Mouse (Mus musculus) cerebellum, adult 2 months (tissue): ENCODE data around the gene Ppp1r14d. TPM values are rescaled to one million over a fixed set of nuclear protein-coding genes. Genes with fewer than 3 reads are reported as not detected.

Source experiments
- DNase-seq, 2 experiments: peaks; one replicate each; pipeline ENCODE4 v3.0.0; 2021
- H3K27ac ChIP-seq: fragments of 200-500 bp; 2 replicates; pipeline ENCODE4 v1.5.1; 2012; ENCODE audit warnings: low read length, control low read depth, inconsistent platforms; ENCODE audit not compliant: insufficient read depth
- H3K27me3 ChIP-seq: fragments of 200-500 bp; 2 replicates; pipeline ENCODE4 v1.6.1; 2012; ENCODE audit warnings: inconsistent platforms, mild to moderate bottlenecking, low read length, moderate library complexity; ENCODE audit not compliant: control insufficient read depth, insufficient read depth
- H3K4me1 ChIP-seq: fragments of 200-500 bp; 2 replicates; pipeline ENCODE4 v1.6.1; 2011; ENCODE audit warnings: low read length; ENCODE audit not compliant: control insufficient read depth, insufficient read depth
- H3K4me3 ChIP-seq: fragments of 200-500 bp; replicated peaks from 2 replicates; pipeline ENCODE3; 2011; ENCODE audit warnings: mild to moderate bottlenecking, low read depth, low read length, control low read depth; ENCODE audit not compliant: insufficient read depth
- CTCF ChIP-seq: fragments of 200-500 bp; IDR thresholded peaks from 2 replicates; pipeline ENCODE4 v1.5.1; 2011; ENCODE audit warnings: low read depth, mild to moderate bottlenecking, control low read depth, low read length, moderate library complexity, borderline replicate concordance; ENCODE audit not compliant: insufficient read depth
- POLR2A ChIP-seq: fragments of 200-500 bp; IDR thresholded peaks from 2 replicates; pipeline ENCODE4 v1.6.1; 2011; ENCODE audit warnings: low read length, control low read depth, borderline replicate concordance; ENCODE audit not compliant: insufficient read depth
- WGBS: fragments of 180-500 bp; shearing (Covaris S2); methylation state at CpG from one replicate; pipeline ENCODE4 v1.1.7; 2018; 5-methylcytosine and 5-hydroxymethylcytosine counted together
- polyA plus RNA-seq: library from polyadenylated mRNA; depleted of rRNA; stranded (reverse); fragments of >200 nt; gene quantifications from 2 replicates; pipeline ENCODE4 v1.2.3, GENCODE M21; 2012

Ppp1r14d gene
- polyA plus RNA-seq, 1 experiment, result not detected

- no peak overlapping the region for H3K4me3 ChIP-seq
- no peaks in the 10 kb centered on the region for H3K27me3 ChIP-seq
- no peak overlapping the region for H3K27ac ChIP-seq
- no peaks in the 10 kb centered on the region; the same call in 1 of the 2 replicates for H3K4me1 ChIP-seq
- no peak for DNase-seq
- TF ChIP-seq POLR2A, result no peak
- TF ChIP-seq CTCF, result no peak
- WGBS, result 72% methylated on average over 4 of the region's 4 CpGs
Observed at GRCm38 (mm10) chr2:119196316-119197108, 33.2 kb downstream of the Ppp1r14d start.

- Histone ChIP-seq H3K27me3 (no peaks in the 10 kb centered on the region), H3K4me3 (no peak overlapping the region), H3K27ac (no peak overlapping the region), H3K4me1 (peaks cover under 1% of the 10 kb centered on the region; the same call in 1 of the 2 replicates)
- peak; percentile 30 to 38 for DNase-seq
- 30% methylated on average over 5 of the region's 5 CpGs for WGBS
- TF ChIP-seq CTCF (no peak), POLR2A (no peak)
Observed at GRCm38 (mm10) chr2:119194140-119194539, 35.6 kb downstream of the Ppp1r14d start.

DNA sequence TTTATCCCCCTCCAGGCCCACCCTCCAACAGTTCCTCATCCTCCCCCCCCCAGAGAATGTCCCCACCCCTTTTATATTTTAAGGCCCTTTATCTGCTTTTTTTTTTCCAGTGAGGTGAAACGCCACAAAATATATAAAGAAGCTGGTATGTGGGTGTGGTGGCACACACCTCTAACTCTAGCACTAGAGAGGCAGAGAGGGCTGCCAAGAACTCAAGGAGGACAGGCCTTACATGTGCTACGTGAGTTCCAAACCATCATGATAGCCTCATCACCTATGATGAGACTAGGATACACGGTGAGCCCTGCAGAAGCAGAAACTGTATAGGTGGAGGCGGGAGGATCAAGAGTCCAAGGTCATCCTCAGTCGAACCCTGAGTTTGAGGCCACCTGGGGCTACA, 38.7 kb downstream of the Ppp1r14d start:
- 0 out of 2 replicates have a peak, but pooled peaks cover 2% of the 10 kb centered on the region for H3K4me1 ChIP-seq
- TF ChIP-seq CTCF, result no peak
- H3K27ac ChIP-seq, result no peak overlapping the region
- no peak overlapping the region for H3K4me3 ChIP-seq
- 79% methylated on average over 5 of the region's 5 CpGs for WGBS
- no peaks in the 10 kb centered on the region for H3K27me3 ChIP-seq
- DNase-seq, result no peak

- WGBS, result under 1% methylated on average over 15 of the region's 15 CpGs
- Histone ChIP-seq H3K27ac (no peak overlapping the region), H3K4me1 (0 out of 2 replicates have a peak, but pooled peaks cover 2% of the 10 kb centered on the region), H3K4me3 (peak overlapping the region; percentile 54), H3K27me3 (no peaks in the 10 kb centered on the region)
- TF ChIP-seq POLR2A (no peak), CTCF (peak; percentile 87)
- peak; percentile 88 to 94 for DNase-seq
Observed at GRCm38 (mm10) chr2:119189029-119189710, 40.5 kb downstream of the Ppp1r14d start.

DNA sequence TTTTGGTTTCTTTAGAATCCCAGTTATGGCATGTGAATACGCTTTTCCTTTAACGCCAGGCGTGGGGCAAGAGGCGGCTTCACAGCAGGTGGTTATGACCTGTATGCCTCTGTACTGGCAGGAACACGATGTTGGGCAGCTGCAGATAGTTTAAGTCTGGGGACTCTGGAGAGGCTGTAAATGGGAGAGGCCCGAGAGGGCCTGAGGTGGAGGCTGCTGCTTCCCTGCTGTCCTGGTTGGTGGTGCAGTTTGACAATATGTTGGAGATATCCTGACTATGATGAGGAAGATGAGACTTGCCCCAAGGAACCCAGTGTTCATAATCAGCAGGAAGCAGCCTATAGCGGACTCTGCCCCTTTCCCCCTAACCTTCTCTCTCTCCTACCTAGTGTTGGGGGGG, 46.8 kb downstream of the Ppp1r14d start:
- Histone ChIP-seq H3K27me3 (no peaks in the 10 kb centered on the region), H3K4me1 (no peaks in the 10 kb centered on the region), H3K4me3 (no peak overlapping the region), H3K27ac (no peak overlapping the region)
- 66% methylated on average over 7 of the region's 7 CpGs for WGBS
- DNase-seq, result no peak
- TF ChIP-seq POLR2A, result no peak
- no peak for TF ChIP-seq CTCF

- 92% methylated on average over 5 of the region's 5 CpGs for WGBS
- H3K4me1 ChIP-seq, result no peaks in the 10 kb centered on the region
- H3K4me3 ChIP-seq, result no peak overlapping the region
- no peak for TF ChIP-seq POLR2A
- no peak for TF ChIP-seq CTCF
- no peaks in the 10 kb centered on the region for H3K27me3 ChIP-seq
- no peak overlapping the region for H3K27ac ChIP-seq
- no peak for DNase-seq
Observed at GRCm38 (mm10) chr2:119177384-119177939, 52.2 kb downstream of the Ppp1r14d start.

DNA sequence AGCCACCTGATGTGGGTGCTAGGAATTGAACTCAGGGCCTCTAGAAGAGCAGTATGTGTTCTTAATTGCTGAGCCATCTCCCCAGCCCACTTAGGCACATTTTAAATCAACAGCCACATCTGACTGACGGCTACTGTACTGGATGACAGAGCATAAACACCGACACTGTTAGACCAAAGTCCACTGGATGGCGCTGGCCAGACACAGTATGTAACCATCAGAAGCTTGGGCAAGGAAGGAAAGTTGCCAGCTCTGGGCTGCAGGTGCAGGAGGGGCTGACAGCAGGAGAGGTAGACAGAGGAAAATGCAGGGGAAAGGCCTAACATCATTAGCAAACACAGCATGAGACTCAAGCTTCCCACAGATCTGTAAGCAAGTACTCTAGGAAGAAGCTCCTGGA, 52.9 kb downstream of the Ppp1r14d start:
- TF ChIP-seq POLR2A (no peak), CTCF (no peak)
- DNase-seq, result no peak
- WGBS, result 59% methylated on average over 3 of the region's 3 CpGs

DNA sequence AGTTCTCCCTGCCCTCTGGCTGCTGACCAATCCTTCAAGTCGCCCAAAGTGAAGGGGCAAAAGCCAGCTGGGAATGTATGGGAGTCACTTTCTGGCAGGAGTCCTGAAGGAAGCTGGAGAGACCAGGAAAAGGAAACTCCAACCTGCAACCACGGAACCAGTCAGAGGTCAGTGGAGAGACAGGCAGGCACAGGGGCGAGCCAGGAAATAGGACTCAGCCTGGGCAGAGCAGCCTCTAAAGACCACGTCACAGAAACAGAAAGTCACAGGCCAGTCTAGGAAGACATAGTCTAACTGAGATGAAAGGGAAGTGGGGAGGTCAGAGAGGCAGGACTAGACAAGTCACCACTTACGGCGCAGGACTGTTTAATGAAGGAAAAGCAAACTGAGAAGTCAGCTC, 54.1 kb downstream of the Ppp1r14d start:
- no peaks in the 10 kb centered on the region for H3K27me3 ChIP-seq
- WGBS, result 75% methylated on average over 6 of the region's 6 CpGs
- no peak overlapping the region for H3K27ac ChIP-seq
- no peak overlapping the region for H3K4me3 ChIP-seq
- DNase-seq, result no peak
- TF ChIP-seq CTCF, result no peak
- TF ChIP-seq POLR2A, result no peak
- no peaks in the 10 kb centered on the region for H3K4me1 ChIP-seq

More for the DNA sequence above, 52.9 kb downstream of the Ppp1r14d start:
- Histone ChIP-seq H3K4me1 (no peaks in the 10 kb centered on the region), H3K27me3 (no peaks in the 10 kb centered on the region), H3K4me3 (no peak overlapping the region), H3K27ac (no peak overlapping the region)
